Mouse (Mus musculus) common myeloid progenitor, adult 5-6 weeks (primary cell): ENCODE data around the gene Slc5a4b. TPM values are rescaled to one million over a fixed set of nuclear protein-coding genes. Genes with fewer than 3 reads are reported as not detected.
A peak's percentile ranks its signal among the peaks of the same experiment; 100 is the strongest.

Experiments used
- ATAC-seq: replicated peaks from 2 replicates; pipeline ENCODE4 v1.8.0; 2016; ENCODE audit warnings: low read depth, mild to moderate bottlenecking, moderate TSS enrichment, inconsistent platforms; ENCODE audit not compliant: poor library complexity, severe bottlenecking
- total RNA-seq: library from RNA; stranded (forward); fragments of 200-1000, 187-1606 nt; gene quantifications from 2 replicates; pipeline ENCODE4 v1.2.3, GENCODE M21; 2017

Slc5a4b gene
- total RNA-seq, 1 experiment from 2014 or later, result not detected

- no peak for ATAC-seq
Observed at GRCm38 (mm10) chr10:76047182-76047869, 63.4 kb downstream of the Slc5a4b start.

DNA sequence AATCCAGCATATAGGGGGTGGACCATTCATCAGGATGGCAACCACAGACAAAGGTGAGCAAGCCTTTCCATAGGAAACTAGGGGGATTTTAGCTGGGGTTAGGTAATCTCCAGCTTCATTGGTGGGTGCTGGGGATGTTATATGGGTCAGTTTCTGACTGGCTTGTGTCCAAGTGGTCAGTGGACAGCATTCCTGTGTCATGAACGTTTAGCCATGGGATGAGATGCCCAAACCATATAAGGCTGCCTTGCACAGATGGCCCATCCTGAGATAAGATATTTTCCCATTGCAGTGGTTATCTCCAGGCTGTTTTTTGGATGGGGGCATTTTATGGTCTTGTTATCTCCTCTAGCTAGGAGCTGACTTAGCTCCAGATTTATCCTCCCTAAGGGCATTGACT, 64.0 kb downstream of the Slc5a4b start:
- ATAC-seq, result no peak

DNA sequence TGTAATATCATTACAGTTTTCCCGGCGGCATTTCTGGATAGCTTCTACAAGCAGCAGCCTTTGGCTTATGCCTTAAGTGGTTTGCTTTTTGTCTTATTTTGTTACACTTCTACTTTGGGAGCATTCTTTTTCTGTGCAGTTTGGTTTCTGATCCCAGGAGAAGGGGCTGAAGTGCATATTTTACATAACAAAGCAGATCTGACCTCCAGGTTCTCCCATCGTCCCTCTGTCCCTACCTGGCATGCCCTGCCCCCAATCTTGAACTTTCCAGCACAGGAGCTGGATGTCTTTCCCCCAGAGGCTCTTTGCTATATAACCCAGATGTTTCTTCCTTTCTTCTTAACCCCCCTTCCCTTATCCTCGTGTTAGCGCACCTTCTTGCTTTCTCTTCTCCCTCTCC, 65.4 kb downstream of the Slc5a4b start:
- no peak for ATAC-seq

DNA sequence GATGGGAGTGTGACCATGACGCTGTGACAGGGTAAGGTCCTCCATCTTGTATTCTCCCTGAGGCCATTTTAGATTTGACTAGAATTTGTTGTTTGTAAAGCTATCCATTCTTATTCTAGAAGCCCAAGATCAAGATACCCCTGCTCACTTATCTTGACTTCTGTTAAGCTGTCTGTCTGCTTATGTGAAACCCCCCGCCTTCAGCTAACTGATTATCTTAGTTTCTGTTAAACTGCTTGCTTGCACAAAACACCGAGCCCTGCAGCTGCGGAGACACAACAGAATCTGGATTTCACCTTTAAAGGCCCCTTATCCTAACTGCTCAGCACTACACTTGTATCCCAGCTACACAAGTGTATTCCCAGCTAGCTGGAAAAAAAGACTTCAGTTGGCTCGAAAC, 73.8 kb downstream of the Slc5a4b start:
- no peak for ATAC-seq

DNA sequence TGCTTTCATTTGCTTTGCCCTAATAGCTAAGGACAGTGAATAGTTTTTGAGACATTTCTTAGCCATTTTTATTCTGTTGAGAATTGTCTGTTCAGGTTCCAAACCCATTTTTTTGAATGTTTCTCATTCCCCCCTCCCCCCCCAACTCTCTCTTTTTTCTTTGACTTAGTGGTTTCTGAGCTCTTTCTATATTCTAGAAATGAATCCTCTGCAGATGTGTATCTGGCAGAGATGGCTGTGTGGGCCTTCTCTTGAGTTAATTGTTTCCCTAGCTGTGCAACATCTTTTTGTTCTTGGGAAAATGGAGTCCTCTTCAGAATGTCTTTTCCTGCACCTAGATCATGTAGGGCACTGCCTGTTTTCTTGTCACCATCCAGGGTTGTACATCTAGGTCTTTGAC, 75.5 kb downstream of the Slc5a4b start:
- no peak for ATAC-seq

DNA sequence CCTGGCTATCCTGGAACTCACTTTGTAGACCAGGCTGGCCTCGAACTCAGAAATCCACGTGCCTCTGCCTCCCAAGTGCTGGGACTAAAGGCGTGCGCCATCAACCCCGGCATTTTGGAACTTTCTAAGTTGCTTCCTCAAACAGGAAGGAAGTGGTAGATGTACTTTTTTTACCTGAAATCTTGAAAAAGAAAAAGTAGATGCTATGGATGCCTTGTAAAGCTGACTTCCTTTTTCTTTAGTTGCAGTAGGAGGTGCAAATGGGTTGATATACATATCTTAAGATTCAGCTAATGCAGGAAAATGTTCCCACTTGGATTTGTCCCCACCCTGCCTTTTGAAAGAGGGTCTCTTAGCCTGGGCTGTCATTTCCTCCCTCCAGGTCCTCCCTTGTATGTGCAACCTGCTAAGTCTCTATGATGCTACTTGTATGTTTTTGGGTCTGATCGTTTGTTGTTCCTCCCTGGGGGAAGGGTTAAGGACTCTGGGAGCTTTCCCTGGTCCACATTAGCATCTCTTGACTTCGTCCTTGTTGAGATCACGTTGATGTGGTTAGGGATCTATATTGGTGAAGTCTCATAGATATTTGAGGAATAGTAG, 76.7 kb downstream of the Slc5a4b start:
- no peak for ATAC-seq

DNA sequence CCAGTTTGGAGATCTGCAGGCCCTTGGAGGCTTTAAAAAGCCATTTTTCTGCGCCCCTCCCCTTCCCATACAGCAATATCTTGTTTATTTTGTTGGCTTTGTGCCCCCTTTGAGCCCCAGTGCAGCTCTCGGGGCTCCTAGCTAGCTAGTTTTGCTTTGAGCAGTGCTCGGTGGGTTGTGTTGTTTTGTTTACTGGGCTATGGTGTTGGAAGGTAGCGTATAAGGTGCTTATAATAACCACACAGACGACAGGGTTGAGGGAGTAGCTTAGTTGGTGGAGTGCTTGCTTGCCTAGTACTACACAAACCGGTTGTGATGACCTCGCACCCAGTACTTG, 77.7 kb downstream of the Slc5a4b start:
- no peak for ATAC-seq

DNA sequence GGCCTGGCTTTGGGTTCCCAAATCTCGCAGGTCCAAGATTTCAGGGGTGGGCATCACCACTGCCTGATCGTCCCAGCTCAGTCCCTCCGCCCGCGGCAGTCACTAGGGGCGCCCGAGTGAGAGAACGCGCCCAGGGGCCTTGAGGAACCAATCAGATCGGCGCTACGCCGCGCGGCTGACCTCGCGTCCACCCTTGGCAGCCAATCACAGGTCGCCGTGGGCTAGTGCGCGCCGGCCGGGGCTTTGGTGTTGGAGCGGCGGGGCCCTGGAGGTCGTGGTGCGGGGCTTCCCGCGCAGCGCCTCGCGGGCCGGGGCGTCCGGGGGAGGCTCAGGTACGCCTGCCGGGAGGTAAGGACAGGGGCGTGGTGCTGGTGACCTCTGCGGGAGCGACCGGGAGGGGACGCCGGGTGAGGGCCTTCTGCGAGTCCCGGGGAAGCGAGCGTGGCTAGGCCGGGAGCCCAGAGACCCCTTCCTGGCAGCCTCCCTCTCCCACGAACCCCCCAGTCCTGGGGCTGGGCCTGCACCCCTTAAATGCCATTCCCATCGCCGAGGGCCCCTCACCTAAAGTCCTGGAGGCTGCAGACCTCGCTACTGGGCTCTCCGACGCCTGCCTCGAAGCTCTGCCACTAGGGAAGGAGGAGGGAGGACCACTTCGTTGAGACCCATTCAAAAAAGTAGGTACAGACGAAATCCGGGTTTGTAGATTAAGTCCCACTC, 78.2 kb downstream of the Slc5a4b start, which contains the start of gene Zfp280b:
TSS of gene Zfp280b (plus strand) at position 249 of the 717 bp plus-strand sequence.
- peak; percentile 100 for ATAC-seq

GRCm38 (mm10) chr10:76031511-76032401, 79.0 kb downstream of the Slc5a4b start:
- ATAC-seq, result no peak

GRCm38 (mm10) chr10:76030496-76030895, 80.3 kb downstream of the Slc5a4b start:
- ATAC-seq, result no peak

GRCm38 (mm10) chr10:76029276-76029675, 81.5 kb downstream of the Slc5a4b start:
- ATAC-seq, result no peak

GRCm38 (mm10) chr10:76028396-76028795, 82.4 kb downstream of the Slc5a4b start:
- ATAC-seq, result no peak

GRCm38 (mm10) chr10:76028016-76028366, 82.8 kb downstream of the Slc5a4b start:
- ATAC-seq, result no peak

DNA sequence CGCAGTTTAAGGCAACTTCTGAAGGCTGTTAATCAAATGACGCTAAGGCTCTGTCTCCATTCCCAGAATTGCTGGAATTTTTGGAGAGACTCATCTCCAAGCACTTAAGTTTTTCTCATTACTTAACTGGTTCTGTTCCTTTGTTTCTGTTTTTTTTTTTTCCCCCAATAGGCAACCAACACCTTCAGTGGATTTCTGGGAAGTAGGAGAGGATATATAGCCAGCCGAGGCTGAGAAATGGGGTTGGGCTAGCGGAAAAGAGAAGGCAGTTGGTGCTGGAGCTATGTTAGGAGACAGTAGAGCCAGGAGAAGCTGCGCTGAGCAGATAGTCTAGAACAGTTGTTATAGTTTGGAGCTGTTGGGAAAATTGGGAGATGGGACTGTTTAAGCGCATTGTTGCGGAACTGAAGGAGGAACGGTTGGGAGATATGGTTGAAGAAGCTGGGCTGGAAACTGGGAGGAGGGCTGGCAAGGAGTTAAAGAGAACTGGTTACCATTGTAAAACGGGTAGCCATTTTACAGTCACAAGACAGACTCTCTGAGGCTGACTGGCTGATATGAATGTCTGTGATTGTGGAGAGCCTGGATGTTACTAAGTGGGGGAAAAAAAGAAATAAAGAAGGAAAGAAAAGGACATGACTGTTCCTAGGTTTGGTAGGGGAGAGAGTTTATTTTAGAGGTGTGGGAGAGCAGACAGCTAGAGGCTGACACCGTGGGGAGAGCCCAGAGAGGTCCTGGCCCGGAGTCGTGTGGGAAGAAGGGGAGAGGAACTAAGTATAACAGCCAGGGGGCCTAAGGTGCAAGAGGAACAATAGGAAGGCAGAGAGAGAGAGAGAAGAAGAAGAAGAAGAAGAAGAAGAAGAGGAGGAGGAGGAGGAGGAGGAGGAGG, 83.4 kb downstream of the Slc5a4b start:
- no peak for ATAC-seq

DNA sequence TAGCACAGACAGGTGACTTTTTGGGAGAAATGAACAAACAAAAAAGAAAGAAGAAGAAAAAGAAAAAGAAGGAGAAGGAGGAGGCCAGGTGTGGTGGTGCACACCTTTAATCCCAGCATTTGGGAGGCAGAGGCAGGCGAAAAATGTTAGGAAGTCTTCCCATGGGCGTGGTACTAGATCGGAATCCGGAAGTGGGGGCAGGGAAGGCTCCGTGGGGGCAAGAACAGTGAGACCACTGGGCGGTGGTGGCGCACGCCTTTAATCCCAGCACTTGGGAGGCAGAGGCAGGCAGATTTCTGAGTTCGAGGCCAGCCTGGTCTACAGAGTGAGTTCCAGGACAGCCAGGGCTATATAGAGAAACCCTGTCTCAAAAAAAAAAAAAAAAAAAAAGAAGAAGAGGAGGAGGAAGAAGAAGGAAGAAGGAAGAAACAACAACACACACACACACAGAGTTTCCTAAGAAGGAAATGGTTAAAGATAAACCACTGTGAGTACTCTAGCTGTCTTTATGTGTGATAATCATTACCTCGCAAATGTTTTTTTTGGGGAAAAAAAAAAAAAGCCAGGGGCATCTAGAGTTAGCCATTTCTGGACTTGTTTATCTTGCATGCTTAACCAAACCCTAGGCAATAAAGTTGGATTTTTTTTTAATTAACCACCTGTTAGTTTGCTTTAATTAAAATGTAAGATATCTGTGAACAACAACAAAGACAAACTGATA, 85.1 kb downstream of the Slc5a4b start:
- ATAC-seq, result no peak

DNA sequence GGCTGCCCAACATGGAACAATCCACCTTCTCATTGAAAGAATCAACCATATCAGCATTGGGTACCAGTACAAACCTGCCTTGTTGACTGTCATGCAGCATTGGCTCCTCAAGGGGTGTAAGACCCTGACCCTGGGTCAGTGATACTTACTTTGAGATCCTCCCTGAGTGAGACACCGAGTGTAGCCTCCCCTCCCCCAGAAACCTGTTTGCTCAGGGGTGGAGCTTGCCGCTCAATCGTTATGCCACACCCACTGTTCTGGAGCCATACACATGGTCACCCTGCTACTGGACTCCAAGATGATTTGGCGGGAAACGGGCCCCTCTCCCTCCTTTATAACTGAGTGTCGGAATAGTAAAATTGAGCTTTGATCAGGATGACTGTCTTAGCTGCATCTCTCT, 86.8 kb downstream of the Slc5a4b start:
- ATAC-seq, result no peak

DNA sequence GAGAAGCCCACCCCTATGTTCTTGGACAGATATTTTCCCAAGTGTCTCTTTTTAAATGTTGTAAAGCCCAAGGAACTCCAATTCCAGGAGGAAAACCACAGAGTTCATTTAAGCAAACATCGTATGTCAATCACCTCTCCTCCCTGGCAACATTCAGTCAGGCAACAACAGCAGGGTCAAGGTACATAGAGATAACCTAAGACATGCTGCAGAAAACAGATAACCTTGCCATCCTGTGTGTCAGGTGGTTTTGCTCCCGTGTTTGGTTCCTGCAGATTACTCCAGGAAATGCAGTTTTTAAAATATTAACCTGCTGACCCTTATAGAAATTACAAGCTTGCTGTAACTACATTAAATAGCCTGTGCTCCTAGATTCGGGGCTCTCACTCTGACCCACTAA, 89.0 kb downstream of the Slc5a4b start:
- ATAC-seq, result no peak

GRCm38 (mm10) chr10:76016886-76017285, 93.9 kb downstream of the Slc5a4b start:
- no peak for ATAC-seq

DNA sequence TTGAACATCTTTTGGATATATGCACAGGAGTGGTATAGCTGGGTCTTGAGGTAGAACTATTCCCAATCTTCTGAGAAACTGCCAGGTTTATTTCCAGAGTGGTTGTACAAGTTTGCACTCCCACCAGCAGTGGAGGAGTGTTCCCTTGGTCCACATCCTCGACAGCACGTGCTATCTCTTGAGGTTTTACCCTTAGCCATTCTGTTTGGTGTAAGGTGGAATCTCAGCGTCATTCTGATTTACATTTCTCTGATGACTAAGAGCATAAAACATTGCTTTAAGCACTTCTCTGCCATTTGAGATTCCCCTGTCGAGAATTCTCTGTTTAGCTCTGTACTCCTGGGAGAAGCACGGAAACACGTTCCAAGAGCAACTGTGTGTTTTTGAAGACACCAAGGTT, 97.8 kb downstream of the Slc5a4b start:
- no peak for ATAC-seq
